In genomic region chr7:30010551-30011195, GRCm38 (mm10) we compare ENCODE assay signal across 12 mouse cellular contexts. TPM values are rescaled to one million over a fixed set of nuclear protein-coding genes. Genes with fewer than 3 reads are reported as not detected.
DNase-seq lines count a peak whose midpoint lies in the region; ATAC-seq and TF ChIP-seq lines count a peak whose summit lies in the region.
"Had no signal": no experiment of that assay in that cellular context is flagged by ENCODE, and none has a peak within 500 bp of the region (broad histone marks: within the 10 kb centered on the region; RNA-seq: fewer than 3 reads in every experiment).

No protein-coding gene starts in this region.

- peaks cover 44% of the 10 kb centered on the region for H3K79me2 ChIP-seq in myocyte (ENCODE audit: control insufficient read depth, insufficient read depth)

- TF ChIP-seq POLR2A in myocyte (IDR thresholded peaks at IDR 0.05; ENCODE audit: insufficient read length, low read depth) = peak; percentile 43

- 74% methylated on average over 10 of the region's 10 CpGs for WGBS in limb, embryonic 12.5 days
- 84% methylated on average over 10 of the region's 10 CpGs for WGBS in limb, embryonic 10.5 days
- WGBS in embryonic facial prominence, embryonic 10.5 days = 79% methylated on average over 10 of the region's 10 CpGs

- peaks cover 16% of the 10 kb centered on the region for H3K4me1 ChIP-seq in limb, embryonic 12.5 days (replicated peaks)
- peaks cover 6% of the 10 kb centered on the region for H3K4me1 ChIP-seq in limb, embryonic 10.5 days
- peaks cover 37% of the 10 kb centered on the region for H3K4me1 ChIP-seq in embryonic facial prominence, embryonic 10.5 days

- no peak overlapping the region for H3ac ChIP-seq in myocyte (ENCODE audit: control insufficient read depth, insufficient read length)

- intact Hi-C loops in heart, postnatal 10 days (cut with DNase I) = loop anchor here (5.0 kb wide), 1 partner anchor 207 kb away; no protein-coding TSS in a partner anchor

- H3K27ac ChIP-seq in limb, embryonic 12.5 days = peak overlapping the region; percentile 26
- H3K27ac ChIP-seq in limb, embryonic 10.5 days = no peak overlapping the region; the same call in 1 of the 2 replicates
- H3K27ac ChIP-seq in embryonic facial prominence, embryonic 10.5 days (replicated peaks) = peak overlapping the region; percentile 59

- no peaks in the 10 kb centered on the region for H3K9me3 ChIP-seq in limb, embryonic 12.5 days
- no peaks in the 10 kb centered on the region for H3K9me3 ChIP-seq in limb, embryonic 10.5 days (replicated peaks)
- H3K9me3 ChIP-seq in embryonic facial prominence, embryonic 10.5 days = no peaks in the 10 kb centered on the region
- H3K9me3 ChIP-seq: heart, embryonic 12.5 days had no signal

- DNase-seq in heart, adult 18-20 months = peak; percentile 20 to 33
- DNase-seq in heart, postnatal 10 days = no peak
- DNase-seq in limb, embryonic 10.5 days (ENCODE audit: low spot score) = no peak
- DNase-seq in embryonic facial prominence, embryonic 10.5 days (ENCODE audit: low spot score) = no peak
- DNase-seq in spleen, postnatal 36 days (ENCODE audit: low spot score in 2 of 2) = no peak
- no peak for DNase-seq in c-Kit-positive CD71-positive TER-119-positive erythroid progenitor cells, embryonic 14.5 days (ENCODE audit: low spot score)
- DNase-seq: adrenal gland, adult 8-10 months; lung, embryonic 14.5 days had no signal

- H3K4me3 ChIP-seq in limb, embryonic 12.5 days (replicated peaks) = no peak overlapping the region
- H3K4me3 ChIP-seq in limb, embryonic 10.5 days = no peak overlapping the region
- H3K4me3 ChIP-seq in embryonic facial prominence, embryonic 10.5 days = no peak overlapping the region
- no peak overlapping the region for H3K4me3 ChIP-seq in myocyte
- H3K4me3 ChIP-seq: heart, embryonic 12.5 days had no signal

- no peak overlapping the region for H3K4me2 ChIP-seq in limb, embryonic 12.5 days
- H3K4me2 ChIP-seq in myocyte (ENCODE audit: low read depth) = peak overlapping the region; percentile 88
- H3K4me2 ChIP-seq: heart, embryonic 12.5 days; lung, embryonic 14.5 days had no signal

- H3K36me3 ChIP-seq in limb, embryonic 12.5 days = peaks cover 83% of the 10 kb centered on the region
- H3K36me3 ChIP-seq in limb, embryonic 10.5 days = peaks cover 93% of the 10 kb centered on the region
- H3K36me3 ChIP-seq in embryonic facial prominence, embryonic 10.5 days (replicated peaks) = peaks cover 91% of the 10 kb centered on the region
- peaks cover 23% of the 10 kb centered on the region for H3K36me3 ChIP-seq in myocyte (ENCODE audit: control insufficient read depth, insufficient read depth)

- H3K9ac ChIP-seq in limb, embryonic 12.5 days (replicated peaks) = no peak overlapping the region
- H3K9ac ChIP-seq: heart, embryonic 12.5 days; lung, embryonic 14.5 days had no signal

- ATAC-seq in limb, embryonic 12.5 days (ENCODE audit: insufficient number of reproducible peaks, insufficient read depth, low FRiP score, low TSS enrichment, low read depth) = no peak

- H3K27me3 ChIP-seq in limb, embryonic 12.5 days = no peaks in the 10 kb centered on the region
- H3K27me3 ChIP-seq in limb, embryonic 10.5 days (ENCODE audit: low read depth, poor library complexity, severe bottlenecking) = no peaks in the 10 kb centered on the region
- no peaks in the 10 kb centered on the region for H3K27me3 ChIP-seq in embryonic facial prominence, embryonic 10.5 days (replicated peaks; ENCODE audit: low read depth, poor library complexity, severe bottlenecking)
- H3K27me3 ChIP-seq in myocyte (ENCODE audit: control insufficient read depth, insufficient read depth, insufficient read length) = no peaks in the 10 kb centered on the region
- H3K27me3 ChIP-seq: CH12.LX; heart, embryonic 12.5 days had no signal

TF ChIP-seq in myocyte, 11 proteins besides CTCF, POLR2A, EP300 and RAD21:
- TF ChIP-seq MYOD1 (IDR thresholded peaks at IDR 0.05; ENCODE audit: control insufficient read depth in 1 of 3, insufficient read length in 2 of 3, low read depth in 2 of 3) = peak in 2 of 3 experiments; percentile 44 to 74
- TF ChIP-seq TCF3 (IDR thresholded peaks at IDR 0.05; ENCODE audit: insufficient read length, low read depth) = no peak
- TF ChIP-seq E2F4 (IDR thresholded peaks at IDR 0.05; ENCODE audit: insufficient read depth) = no peak

RNA-seq across cellular contexts. Expression of gene Zfp568, which starts 26.9 kb away (rescaled TPM):
- 10 to 100 TPM; 24.0 to 31.6 TPM for total RNA-seq in heart, adult 18-20 months (2021)
- 10 to 100 TPM; 46.7 to 53.1 TPM for total RNA-seq in heart, postnatal 10 days (2021)
- polyA plus RNA-seq in limb, embryonic 12.5 days (2016; fragmentation: Nextera tagmentation; extraction: Ambion mirVana) = 31.5 and 33.0 TPM in 2 replicates
- 35.6 and 37.3 TPM in 2 replicates for polyA plus RNA-seq in limb, embryonic 10.5 days (2016; fragmentation: Nextera tagmentation; extraction: Ambion mirVana)
- 30.4 and 34.3 TPM in 2 replicates for polyA plus RNA-seq in embryonic facial prominence, embryonic 10.5 days (2016; fragmentation: Nextera tagmentation; extraction: Ambion mirVana)
- 27.4 TPM for polyA plus RNA-seq in myocyte (2012; fragmentation: generic; extraction: Trizol)

RNA-seq across cellular contexts. Expression of gene Zfp14, which starts 40.5 kb away (rescaled TPM):
- total RNA-seq in heart, adult 18-20 months (2021) = 1 to 10 TPM; 2.0 to 2.9 TPM
- total RNA-seq in heart, postnatal 10 days (2021) = 1 to 10 TPM; 1.6 to 2.6 TPM
- polyA plus RNA-seq in limb, embryonic 12.5 days (2016; fragmentation: Nextera tagmentation; extraction: Ambion mirVana) = 4.7 and 4.8 TPM in 2 replicates
- polyA plus RNA-seq in limb, embryonic 10.5 days (2016; fragmentation: Nextera tagmentation; extraction: Ambion mirVana) = 2.5 and 3.6 TPM in 2 replicates
- polyA plus RNA-seq in embryonic facial prominence, embryonic 10.5 days (2016; fragmentation: Nextera tagmentation; extraction: Ambion mirVana) = 3.4 and 4.5 TPM in 2 replicates
- polyA plus RNA-seq in myocyte (2012; fragmentation: generic; extraction: Trizol) = 0.97 TPM

RNA-seq across cellular contexts. Expression of gene Zfp74, which starts 56.8 kb away (rescaled TPM):
- total RNA-seq in heart, adult 18-20 months (2021) = 1 to 10 TPM; 4.3 to 6.8 TPM
- 1 to 10 TPM; 8.3 to 8.9 TPM for total RNA-seq in heart, postnatal 10 days (2021)
- polyA plus RNA-seq in limb, embryonic 12.5 days (2016; fragmentation: Nextera tagmentation; extraction: Ambion mirVana) = 15.5 and 18.0 TPM in 2 replicates
- 11.5 and 15.9 TPM in 2 replicates for polyA plus RNA-seq in limb, embryonic 10.5 days (2016; fragmentation: Nextera tagmentation; extraction: Ambion mirVana)
- 13.9 and 14.7 TPM in 2 replicates for polyA plus RNA-seq in embryonic facial prominence, embryonic 10.5 days (2016; fragmentation: Nextera tagmentation; extraction: Ambion mirVana)
- polyA plus RNA-seq in myocyte (2012; fragmentation: generic; extraction: Trizol) = 1.5 TPM

Comparison
In these comparisons a context has a peak if more than half of its experiments do, and no peak if none do; other contexts are left out.
1. DNase-seq: peak in heart, adult 18-20 months (2 of 2); none in heart, postnatal 10 days (0 of 2), limb, embryonic 10.5 days (single experiment), embryonic facial prominence, embryonic 10.5 days (single experiment), spleen, postnatal 36 days (0 of 2) and c-Kit-positive CD71-positive TER-119-positive erythroid progenitor cells, embryonic 14.5 days (single experiment).